Mouse (Mus musculus) spleen, adult 2 months (tissue): ENCODE measurements around the gene Fam124a.

ENCODE experiments used
- CTCF ChIP-seq: fragments of 200-500 bp; IDR thresholded peaks from 2 replicates; pipeline ENCODE4 v1.5.1; 2011; ENCODE audit warnings: mild to moderate bottlenecking, inconsistent platforms; ENCODE audit not compliant: insufficient read depth, insufficient read length, insufficient replicate concordance; ENCODE audit errors: extremely low read depth
- POLR2A ChIP-seq: fragments of 200-500 bp; IDR thresholded peaks from 2 replicates; pipeline ENCODE4 v1.6.1; 2011; ENCODE audit warnings: low read depth, low read length, inconsistent platforms

DNA sequence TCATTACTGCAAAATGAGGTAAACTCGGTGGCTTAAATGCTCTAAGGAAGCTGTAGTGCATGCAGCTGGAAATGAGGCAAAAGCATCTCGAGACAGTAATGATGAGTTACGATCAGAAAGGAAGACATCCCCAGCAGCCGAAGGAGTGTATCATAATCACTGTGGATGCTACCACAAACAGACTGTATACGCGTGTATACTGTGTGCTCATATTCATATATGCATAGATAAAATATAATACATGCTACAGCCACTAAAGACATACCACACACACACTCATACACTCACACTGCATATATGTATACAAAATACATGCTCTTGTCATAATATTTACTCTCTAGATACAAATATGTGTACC is 82.8 kb downstream of the Fam124a start:
- TF ChIP-seq CTCF (no peak), POLR2A (no peak)
